Mouse (Mus musculus): ENCODE results near the gene Echs1.

GRCm38 (mm10) chr7:140120484-140120883 is 4.2 kb upstream of the Echs1 start:
- no peak for TF ChIP-seq CTCF (IDR thresholded peaks at IDR 0.05; ENCODE audit: low read depth, low read length)
- TF ChIP-seq POLR2A (IDR thresholded peaks at IDR 0.05; ENCODE audit: insufficient read depth, low read length), result no peak
- TF ChIP-seq EP300 (IDR thresholded peaks at IDR 0.05; ENCODE audit: insufficient read depth, low read depth, low read length), result no peak

All from ES-Bruce4 (cell line).